Mouse (Mus musculus): ENCODE data around the gene Troap. TPM values are rescaled to one million over a fixed set of nuclear protein-coding genes. Genes with fewer than 3 reads are reported as not detected.

The Troap gene
- polyA plus RNA-seq, 1 experiment from 2014 or later: 23.7 TPM

- ATAC-seq: no peak
- no peaks in the 10 kb centered on the region for H3K27me3 ChIP-seq
- POLR2A ChIA-PET: no interaction called here
- CTCF ChIA-PET: no interaction called here
- TF ChIP-seq CTCF (IDR thresholded peaks at IDR 0.05): no peak
- DNase-seq (ENCODE audit: low read depth, low spot score): no peak
- in situ Hi-C loops (cut with MboI; ENCODE audit: low pct_unique_long_range_greater_than_20kb): no loop called here
These were observed 33.5 kb downstream of the Troap start for GRCm38 (mm10) chr15:99107866-99108265.

GRCm38 (mm10) chr15:99111139-99111538 lies 36.8 kb downstream of the Troap start:
- ATAC-seq (no peak), DNase-seq (ENCODE audit: low read depth, low spot score) (no peak)
- TF ChIP-seq CTCF (IDR thresholded peaks at IDR 0.05): no peak
- CTCF ChIA-PET: no interaction called here
- in situ Hi-C loops (cut with MboI; ENCODE audit: low pct_unique_long_range_greater_than_20kb): loop anchor here (5.0 kb wide), 1 partner anchor 64 kb away; no protein-coding TSS in a partner anchor
- POLR2A ChIA-PET: no interaction called here
- no peaks in the 10 kb centered on the region for H3K27me3 ChIP-seq

- DNase-seq (ENCODE audit: low read depth, low spot score) (no peak), ATAC-seq (no peak)
- ChIA-PET CTCF (no interaction called here), POLR2A (no interaction called here)
- no peaks in the 10 kb centered on the region for H3K27me3 ChIP-seq
- in situ Hi-C loops (cut with MboI; ENCODE audit: low pct_unique_long_range_greater_than_20kb): loop anchor here (5.0 kb wide), 1 partner anchor 65 kb away; no protein-coding TSS in a partner anchor
- TF ChIP-seq CTCF (IDR thresholded peaks at IDR 0.05): no peak
These were observed 37.4 kb downstream of the Troap start for GRCm38 (mm10) chr15:99111809-99112208.

GRCm38 (mm10) chr15:99112843-99113395 lies 38.5 kb downstream of the Troap start:
- ATAC-seq (no peak), DNase-seq (ENCODE audit: low read depth, low spot score) (no peak)
- ChIA-PET CTCF (interaction anchor here (1.0 to 2.2 kb wide), 9 partner anchors 9 to 95 kb away, joined by 3 to 10 read pairs (median 4); partner anchors contain the start of genes C1ql4 and Tuba1c), POLR2A (interaction anchor here (0.5 kb wide), 1 partner anchor 90 kb away, joined by 3 read pairs; no protein-coding TSS in a partner anchor)
- in situ Hi-C loops (cut with MboI; ENCODE audit: low pct_unique_long_range_greater_than_20kb): loop anchor here (5.0 kb wide), 1 partner anchor 66 kb away; no protein-coding TSS in a partner anchor
- no peak for TF ChIP-seq CTCF (IDR thresholded peaks at IDR 0.05)
- no peaks in the 10 kb centered on the region for H3K27me3 ChIP-seq

GRCm38 (mm10) chr15:99113396-99113975 lies 39.1 kb downstream of the Troap start:
- in situ Hi-C loops (cut with MboI; ENCODE audit: low pct_unique_long_range_greater_than_20kb): loop anchor here (5.0 kb wide), 1 partner anchor 66 kb away; no protein-coding TSS in a partner anchor
- no peak for ATAC-seq
- ChIA-PET CTCF (interaction anchor here (0.7 to 2.2 kb wide), 12 partner anchors 10 to 98 kb away, joined by 3 to 10 read pairs (median 4); partner anchors contain the start of genes C1ql4 and Tuba1c), POLR2A (no interaction called here)
- no peak for DNase-seq (ENCODE audit: low read depth, low spot score)
- no peaks in the 10 kb centered on the region for H3K27me3 ChIP-seq
- peak; percentile 84 for TF ChIP-seq CTCF (IDR thresholded peaks at IDR 0.05)

- no peak for ATAC-seq
- no peak for DNase-seq (ENCODE audit: low read depth, low spot score)
- in situ Hi-C loops (cut with MboI; ENCODE audit: low pct_unique_long_range_greater_than_20kb): loop anchor here (5.0 kb wide), 1 partner anchor 67 kb away; no protein-coding TSS in a partner anchor
- no peaks in the 10 kb centered on the region for H3K27me3 ChIP-seq
- TF ChIP-seq CTCF (IDR thresholded peaks at IDR 0.05): no peak
- POLR2A ChIA-PET: no interaction called here
- CTCF ChIA-PET: interaction anchor here (0.7 to 2.2 kb wide), 13 partner anchors 11 to 99 kb away, joined by 3 to 10 read pairs (median 4); partner anchors contain the start of gene C1ql4
These were observed 40.1 kb downstream of the Troap start for GRCm38 (mm10) chr15:99114312-99115064.

GRCm38 (mm10) chr15:99115065-99115423 lies 40.7 kb downstream of the Troap start:
- ChIA-PET POLR2A (no interaction called here), CTCF (interaction anchor here (0.9 kb wide), 1 partner anchor 90 kb away, joined by 3 read pairs; no protein-coding TSS in a partner anchor)
- no peaks in the 10 kb centered on the region for H3K27me3 ChIP-seq
- no peak for TF ChIP-seq CTCF (IDR thresholded peaks at IDR 0.05)
- DNase-seq (ENCODE audit: low read depth, low spot score) (no peak), ATAC-seq (no peak)
- in situ Hi-C loops (cut with MboI; ENCODE audit: low pct_unique_long_range_greater_than_20kb): no loop called here

GRCm38 (mm10) chr15:99116539-99116938 lies 42.2 kb downstream of the Troap start:
- POLR2A ChIA-PET: no interaction called here
- ATAC-seq (peak; percentile 12), DNase-seq (ENCODE audit: low read depth, low spot score) (no peak)
- H3K27me3 ChIP-seq: no peaks in the 10 kb centered on the region
- no peak for TF ChIP-seq CTCF (IDR thresholded peaks at IDR 0.05)
- CTCF ChIA-PET: no interaction called here
- in situ Hi-C loops (cut with MboI; ENCODE audit: low pct_unique_long_range_greater_than_20kb): no loop called here

GRCm38 (mm10) chr15:99120814-99121213 lies 46.4 kb downstream of the Troap start:
- ATAC-seq (no peak), DNase-seq (ENCODE audit: low read depth, low spot score) (no peak)
- POLR2A ChIA-PET: no interaction called here
- in situ Hi-C loops (cut with MboI; ENCODE audit: low pct_unique_long_range_greater_than_20kb): no loop called here
- no peaks in the 10 kb centered on the region for H3K27me3 ChIP-seq
- CTCF ChIA-PET: no interaction called here
- TF ChIP-seq CTCF (IDR thresholded peaks at IDR 0.05): no peak

GRCm38 (mm10) chr15:99122642-99123041 lies 48.3 kb downstream of the Troap start:
- TF ChIP-seq CTCF (IDR thresholded peaks at IDR 0.05): no peak
- CTCF ChIA-PET: interaction anchor here (1.0 to 2.0 kb wide), 2 partner anchors 24 to 81 kb away, joined by 3 to 6 read pairs; no protein-coding TSS in a partner anchor
- DNase-seq (ENCODE audit: low read depth, low spot score): no peak
- no peak for ATAC-seq
- H3K27me3 ChIP-seq: no peaks in the 10 kb centered on the region
- POLR2A ChIA-PET: no interaction called here
- in situ Hi-C loops (cut with MboI; ENCODE audit: low pct_unique_long_range_greater_than_20kb): no loop called here

GRCm38 (mm10) chr15:99125711-99126080 lies 51.3 kb downstream of the Troap start, which contains the start of gene Spats2:
Gene Spats2 (plus strand): TSS chr15:99125916.
- ATAC-seq: no peak
- in situ Hi-C loops (cut with MboI; ENCODE audit: low pct_unique_long_range_greater_than_20kb): no loop called here
- no peaks in the 10 kb centered on the region for H3K27me3 ChIP-seq
- TF ChIP-seq CTCF (IDR thresholded peaks at IDR 0.05): no peak
- POLR2A ChIA-PET: interaction anchor here (0.7 kb wide), 1 partner anchor 287 kb away, joined by 5 read pairs; no protein-coding TSS in a partner anchor
- CTCF ChIA-PET: no interaction called here
- no peak for DNase-seq (ENCODE audit: low read depth, low spot score)

All from Patski (cell line).